Mouse (Mus musculus): ENCODE results near the gene Kctd11. TPM values are rescaled to one million over a fixed set of nuclear protein-coding genes. Genes with fewer than 3 reads are reported as not detected.
A peak's percentile ranks its signal among the peaks of the same experiment; 100 is the strongest.
"Not testable (repeated sequence)": the region's sequence is repeated elsewhere in the genome, so short reads cannot be mapped to it uniquely, and the experiment has no call there.

The Kctd11 gene
- polyA plus RNA-seq, 1 experiment from 2014 or later: 6.4 TPM

GRCm38 (mm10) chr11:69919661-69920265 lies 38.6 kb upstream of the Kctd11 start:
- H3K4me1 ChIP-seq (ENCODE audit: control insufficient read depth, insufficient read depth, low read length): peaks cover 22% of the 10 kb centered on the region
- peak overlapping the region; percentile 87 for H3K4me3 ChIP-seq (ENCODE audit: low read length)
- peaks cover 46% of the 10 kb centered on the region for H3K36me3 ChIP-seq (ENCODE audit: control insufficient read depth, insufficient read depth, low read length)
- no peaks in the 10 kb centered on the region for H3K27me3 ChIP-seq (ENCODE audit: control insufficient read depth, insufficient read depth, low read length)
- peak overlapping the region; percentile 96 for H3K27ac ChIP-seq (ENCODE audit: low read depth, low read length)
- no peak for ATAC-seq (ENCODE audit: low FRiP score, low TSS enrichment)
- peak overlapping the region; percentile 87 for H3K4me2 ChIP-seq (replicated peaks; ENCODE audit: low read depth, low read length)
- peak overlapping the region; percentile 98 for H3K9ac ChIP-seq (ENCODE audit: low read depth, low read length)
- no peaks in the 10 kb centered on the region for H3K9me3 ChIP-seq (ENCODE audit: control insufficient read depth, low read length)
- under 1% methylated on average over 17 of the region's 17 CpGs for WGBS

GRCm38 (mm10) chr11:69919053-69919452 lies 37.8 kb upstream of the Kctd11 start:
- peak overlapping the region; percentile 87 for H3K4me3 ChIP-seq (ENCODE audit: low read length)
- no peak for ATAC-seq (ENCODE audit: low FRiP score, low TSS enrichment)
- 82% methylated on average over 9 of the region's 9 CpGs for WGBS
- no peaks in the 10 kb centered on the region for H3K9me3 ChIP-seq (ENCODE audit: control insufficient read depth, low read length)
- H3K27ac ChIP-seq (ENCODE audit: low read depth, low read length): no peak overlapping the region
- peak overlapping the region; percentile 98; the same call in 1 of the 2 replicates for H3K9ac ChIP-seq (ENCODE audit: low read depth, low read length)
- peak overlapping the region; percentile 87 for H3K4me2 ChIP-seq (replicated peaks; ENCODE audit: low read depth, low read length)
- H3K4me1 ChIP-seq (ENCODE audit: control insufficient read depth, insufficient read depth, low read length): peaks cover 24% of the 10 kb centered on the region
- peaks cover 47% of the 10 kb centered on the region for H3K36me3 ChIP-seq (ENCODE audit: control insufficient read depth, insufficient read depth, low read length)
- no peaks in the 10 kb centered on the region for H3K27me3 ChIP-seq (ENCODE audit: control insufficient read depth, insufficient read depth, low read length)

GRCm38 (mm10) chr11:69918118-69918517 lies 36.9 kb upstream of the Kctd11 start:
- Histone ChIP-seq H3K4me1 (ENCODE audit: control insufficient read depth, insufficient read depth, low read length) (peaks cover 27% of the 10 kb centered on the region), H3K27ac (ENCODE audit: low read depth, low read length) (no peak overlapping the region), H3K36me3 (ENCODE audit: control insufficient read depth, insufficient read depth, low read length) (peaks cover 49% of the 10 kb centered on the region), H3K9me3 (ENCODE audit: control insufficient read depth, low read length) (no peaks in the 10 kb centered on the region), H3K4me3 (ENCODE audit: low read length) (no peak overlapping the region), H3K4me2 (replicated peaks; ENCODE audit: low read depth, low read length) (no peak overlapping the region), H3K9ac (ENCODE audit: low read depth, low read length) (no peak overlapping the region), H3K27me3 (ENCODE audit: control insufficient read depth, insufficient read depth, low read length) (no peaks in the 10 kb centered on the region)
- 83% methylated on average over 5 of the region's 5 CpGs for WGBS
- no peak for ATAC-seq (ENCODE audit: low FRiP score, low TSS enrichment)

GRCm38 (mm10) chr11:69917379-69917948 lies 36.3 kb upstream of the Kctd11 start:
- Histone ChIP-seq H3K9me3 (ENCODE audit: control insufficient read depth, low read length) (no peaks in the 10 kb centered on the region), H3K4me1 (ENCODE audit: control insufficient read depth, insufficient read depth, low read length) (peaks cover 24% of the 10 kb centered on the region), H3K27me3 (ENCODE audit: control insufficient read depth, insufficient read depth, low read length) (no peaks in the 10 kb centered on the region), H3K9ac (ENCODE audit: low read depth, low read length) (no peak overlapping the region), H3K4me3 (ENCODE audit: low read length) (no peak overlapping the region), H3K4me2 (replicated peaks; ENCODE audit: low read depth, low read length) (no peak overlapping the region), H3K27ac (ENCODE audit: low read depth, low read length) (no peak overlapping the region), H3K36me3 (ENCODE audit: control insufficient read depth, insufficient read depth, low read length) (peaks cover 56% of the 10 kb centered on the region)
- WGBS: 86% methylated on average over 8 of the region's 8 CpGs
- ATAC-seq (ENCODE audit: low FRiP score, low TSS enrichment): no peak

- not testable (repeated sequence) for H3K9ac ChIP-seq (ENCODE audit: low read depth, low read length); H3K27ac ChIP-seq (ENCODE audit: low read depth, low read length); H3K4me3 ChIP-seq (ENCODE audit: low read length); H3K4me2 ChIP-seq (replicated peaks; ENCODE audit: low read depth, low read length); ATAC-seq (ENCODE audit: low FRiP score, low TSS enrichment); H3K27me3 ChIP-seq (ENCODE audit: control insufficient read depth, insufficient read depth, low read length); H3K9me3 ChIP-seq (ENCODE audit: control insufficient read depth, low read length)
- Histone ChIP-seq H3K36me3 (ENCODE audit: control insufficient read depth, insufficient read depth, low read length) (peaks cover 62% of the 10 kb centered on the region), H3K4me1 (ENCODE audit: control insufficient read depth, insufficient read depth, low read length) (peaks cover 24% of the 10 kb centered on the region)
- WGBS: 61% methylated on average over 7 of the region's 7 CpGs
Measured at GRCm38 (mm10) chr11:69916652-69917378, 35.6 kb upstream of the Kctd11 start.

GRCm38 (mm10) chr11:69915667-69916627 lies 34.7 kb upstream of the Kctd11 start:
- 61% methylated on average over 5 of the region's 5 CpGs for WGBS
- no peak overlapping the region for H3K4me2 ChIP-seq (replicated peaks; ENCODE audit: low read depth, low read length)
- ATAC-seq (ENCODE audit: low FRiP score, low TSS enrichment): no peak
- peaks cover 24% of the 10 kb centered on the region for H3K4me1 ChIP-seq (ENCODE audit: control insufficient read depth, insufficient read depth, low read length)
- peaks cover 71% of the 10 kb centered on the region for H3K36me3 ChIP-seq (ENCODE audit: control insufficient read depth, insufficient read depth, low read length)
- no peak overlapping the region for H3K27ac ChIP-seq (ENCODE audit: low read depth, low read length)
- H3K4me3 ChIP-seq (ENCODE audit: low read length): no peak overlapping the region; the same call in 1 of the 2 replicates
- H3K9me3 ChIP-seq (ENCODE audit: control insufficient read depth, low read length): no peaks in the 10 kb centered on the region
- H3K9ac ChIP-seq (ENCODE audit: low read depth, low read length): no peak overlapping the region
- H3K27me3 ChIP-seq (ENCODE audit: control insufficient read depth, insufficient read depth, low read length): no peaks in the 10 kb centered on the region

- H3K4me3 ChIP-seq (ENCODE audit: low read length): peak overlapping the region; percentile 79
- H3K9me3 ChIP-seq (ENCODE audit: control insufficient read depth, low read length): no peaks in the 10 kb centered on the region
- H3K27me3 ChIP-seq (ENCODE audit: control insufficient read depth, insufficient read depth, low read length): no peaks in the 10 kb centered on the region
- H3K4me1 ChIP-seq (ENCODE audit: control insufficient read depth, insufficient read depth, low read length): peaks cover 24% of the 10 kb centered on the region
- H3K36me3 ChIP-seq (ENCODE audit: control insufficient read depth, insufficient read depth, low read length): peaks cover 81% of the 10 kb centered on the region
- no peak for ATAC-seq (ENCODE audit: low FRiP score, low TSS enrichment)
- peak overlapping the region; percentile 84; the same call in 1 of the 2 replicates for H3K9ac ChIP-seq (ENCODE audit: low read depth, low read length)
- 36% methylated on average over 9 of the region's 9 CpGs for WGBS
- H3K4me2 ChIP-seq (replicated peaks; ENCODE audit: low read depth, low read length): peak overlapping the region; percentile 88
- no peak overlapping the region for H3K27ac ChIP-seq (ENCODE audit: low read depth, low read length)
Measured at GRCm38 (mm10) chr11:69914917-69915430, 33.8 kb upstream of the Kctd11 start.

- Histone ChIP-seq H3K4me3 (ENCODE audit: low read length) (peak overlapping the region; percentile 79), H3K36me3 (ENCODE audit: control insufficient read depth, insufficient read depth, low read length) (peaks cover 87% of the 10 kb centered on the region), H3K9ac (ENCODE audit: low read depth, low read length) (peak overlapping the region; percentile 84), H3K27ac (ENCODE audit: low read depth, low read length) (peak overlapping the region; percentile 77; the same call in 1 of the 2 replicates), H3K27me3 (ENCODE audit: control insufficient read depth, insufficient read depth, low read length) (no peaks in the 10 kb centered on the region), H3K4me2 (replicated peaks; ENCODE audit: low read depth, low read length) (peak overlapping the region; percentile 88), H3K9me3 (ENCODE audit: control insufficient read depth, low read length) (no peaks in the 10 kb centered on the region), H3K4me1 (ENCODE audit: control insufficient read depth, insufficient read depth, low read length) (peaks cover 23% of the 10 kb centered on the region)
- no peak; the same call in 1 of the 2 replicates for ATAC-seq (ENCODE audit: low FRiP score, low TSS enrichment)
- 2% methylated on average over 17 of the region's 17 CpGs for WGBS
Measured at GRCm38 (mm10) chr11:69914372-69914764, 33.2 kb upstream of the Kctd11 start.

Data from kidney, embryonic 14.5 days (tissue).